Mouse (Mus musculus) intestine, embryonic 16.5 days (tissue): ENCODE results near the gene Gm8113. TPM values are rescaled to one million over a fixed set of nuclear protein-coding genes. Genes with fewer than 3 reads are reported as not detected.
"Not testable (repeated sequence)": the region's sequence is repeated elsewhere in the genome, so short reads cannot be mapped to it uniquely, and the experiment has no call there.

ENCODE experiments used
- ATAC-seq: fragments of 200-750 bp; cut with Nextera tagmentation; 2 replicates; pipeline ENCODE4 v1.8.0; 2017; ENCODE audit warnings: moderate TSS enrichment, moderate library complexity
- H3K27ac ChIP-seq: fragments of 300-500 bp; sonication (generic); 2 replicates; pipeline ENCODE4 v1.5.1; 2014; ENCODE audit warnings: mild to moderate bottlenecking, low read length
- H3K27me3 ChIP-seq: fragments of 300-500 bp; sonication (generic); replicated peaks from 2 replicates; pipeline ENCODE4 v1.6.1; 2014; ENCODE audit warnings: low read length, control low read depth, mixed read lengths; ENCODE audit not compliant: control insufficient read depth, insufficient read depth
- H3K36me3 ChIP-seq: fragments of 300-500 bp; sonication (generic); 2 replicates; pipeline ENCODE4 v1.6.1; 2014; ENCODE audit warnings: low read length, control low read depth; ENCODE audit not compliant: control insufficient read depth, insufficient read depth
- H3K4me1 ChIP-seq: fragments of 300-500 bp; sonication (generic); 2 replicates; pipeline ENCODE4 v1.6.1; 2014; ENCODE audit warnings: low read length, control low read depth, mixed read lengths; ENCODE audit not compliant: control insufficient read depth, insufficient read depth
- H3K4me2 ChIP-seq: fragments of 300-500 bp; sonication (generic); 2 replicates; pipeline ENCODE4 v1.6.1; 2014; ENCODE audit warnings: low read depth, low read length, control low read depth
- H3K4me3 ChIP-seq: fragments of 300-500 bp; sonication (generic); 2 replicates; pipeline ENCODE4 v1.5.1; 2014; ENCODE audit warnings: mild to moderate bottlenecking, low read length
- H3K9ac ChIP-seq: fragments of 300-500 bp; sonication (generic); 2 replicates; pipeline ENCODE4 v1.6.1; 2014; ENCODE audit warnings: low read depth, low read length
- H3K9me3 ChIP-seq: fragments of 300-500 bp; sonication (generic); 2 replicates; pipeline ENCODE4 v1.6.1; 2016; ENCODE audit warnings: low read length, control low read depth; ENCODE audit not compliant: control insufficient read depth
- WGBS: fragments of 180-500 bp; shearing (Covaris S2); extraction: QIAGEN DNeasy Blood & Tissue Kit; methylation state at CpG from one replicate; pipeline ENCODE4 v1.1.7; 2014; 5-methylcytosine and 5-hydroxymethylcytosine counted together
- polyA plus RNA-seq: library from polyadenylated mRNA; unstranded; fragments of >200 nt; fragmentation: Nextera tagmentation; extraction: Ambion mirVana; gene quantifications from 2 replicates; pipeline ENCODE4 v1.2.1, GENCODE M21; 2015

Gene Gm8113
- polyA plus RNA-seq, 1 experiment from 2014 or later: 8.0 TPM

GRCm38 (mm10) chr14:43925404-43925950 lies 287 bp downstream of the Gm8113 start:
- 4% methylated on average over 21 of the region's 21 CpGs for WGBS
- peak overlapping the region; percentile 80 for H3K27ac ChIP-seq
- not testable (repeated sequence) for H3K9me3 ChIP-seq, H3K36me3 ChIP-seq, H3K4me1 ChIP-seq, H3K27me3 ChIP-seq
- H3K4me3 ChIP-seq: peak overlapping the region; percentile 56
- peak overlapping the region; percentile 64 for H3K9ac ChIP-seq
- H3K4me2 ChIP-seq: peak overlapping the region; percentile 45
- ATAC-seq: peak; percentile 93

- H3K4me3 ChIP-seq, H3K4me2 ChIP-seq, H3K9me3 ChIP-seq, H3K27me3 ChIP-seq, H3K27ac ChIP-seq, ATAC-seq, H3K4me1 ChIP-seq, H3K36me3 ChIP-seq, H3K9ac ChIP-seq: not testable (repeated sequence)
- WGBS: 15% methylated on average over 8 of the region's 8 CpGs
Observed at GRCm38 (mm10) chr14:43932991-43933390, 7.8 kb downstream of the Gm8113 start.

- not testable (repeated sequence) for H3K27me3 ChIP-seq, H3K27ac ChIP-seq, H3K36me3 ChIP-seq, H3K4me2 ChIP-seq, H3K9ac ChIP-seq, H3K4me1 ChIP-seq, H3K4me3 ChIP-seq, H3K9me3 ChIP-seq, ATAC-seq
- WGBS: 51% methylated on average over 5 of the region's 5 CpGs
Observed at GRCm38 (mm10) chr14:43933399-43933798, 8.2 kb downstream of the Gm8113 start.

GRCm38 (mm10) chr14:43953382-43953781 lies 28.2 kb downstream of the Gm8113 start:
- H3K36me3 ChIP-seq, H3K4me1 ChIP-seq, H3K4me2 ChIP-seq, H3K9ac ChIP-seq, H3K4me3 ChIP-seq, H3K27ac ChIP-seq, H3K9me3 ChIP-seq, H3K27me3 ChIP-seq, ATAC-seq: not testable (repeated sequence)
- WGBS: 43% methylated on average over 2 of the region's 2 CpGs

GRCm38 (mm10) chr14:43955074-43955473 lies 29.9 kb downstream of the Gm8113 start:
- H3K4me3 ChIP-seq, H3K36me3 ChIP-seq, H3K4me1 ChIP-seq, H3K4me2 ChIP-seq, H3K9me3 ChIP-seq, H3K27me3 ChIP-seq, H3K9ac ChIP-seq, ATAC-seq, H3K27ac ChIP-seq: not testable (repeated sequence)
- no CpG with 5 or more reads among the region's 1 CpGs for WGBS

- not testable (repeated sequence) for H3K9ac ChIP-seq, H3K4me2 ChIP-seq, H3K27ac ChIP-seq, H3K4me1 ChIP-seq, H3K9me3 ChIP-seq, ATAC-seq, H3K4me3 ChIP-seq, H3K36me3 ChIP-seq, H3K27me3 ChIP-seq
- WGBS: no CpG with 5 or more reads among the region's 2 CpGs
Observed at GRCm38 (mm10) chr14:43956769-43957168, 31.6 kb downstream of the Gm8113 start, which contains the start of gene Ang5. Gene Ang5, plus strand, starts transcription at chr14:43957069.

Other genes starting within 250 kb of the Gm8113 start
- not detected in 2 replicates for gene Gm8165, start 248.2 kb upstream of the Gm8113 start, polyA plus RNA-seq
- 0.62 and 0.88 TPM in 2 replicates for gene Gm7324, start 227.6 kb upstream of the Gm8113 start, polyA plus RNA-seq
- not detected in 2 replicates for gene Gm16506, start 197.9 kb upstream of the Gm8113 start, polyA plus RNA-seq
- not detected in 2 replicates for gene Gm6526, start 177.5 kb upstream of the Gm8113 start, polyA plus RNA-seq
- gene Gm8180, start 140.6 kb upstream of the Gm8113 start, polyA plus RNA-seq: not detected in 2 replicates
- gene Ear1, start 49.9 kb upstream of the Gm8113 start, polyA plus RNA-seq: 0.20 TPM in 1 of 2 replicates, not detected in the other
- not detected in 2 replicates for gene Ear10, start 1.8 kb upstream of the Gm8113 start, polyA plus RNA-seq
- gene Ang5, start 31.7 kb downstream of the Gm8113 start, polyA plus RNA-seq: not detected in 2 replicates
- gene Ang6, start 76.9 kb downstream of the Gm8113 start, polyA plus RNA-seq: not detected in 2 replicates
- gene Ear2, start 177.3 kb downstream of the Gm8113 start, polyA plus RNA-seq: 0.71 and 0.86 TPM in 2 replicates
- gene Gm3327, start 198.5 kb downstream of the Gm8113 start, polyA plus RNA-seq: not detected in 2 replicates